Mouse (Mus musculus): ENCODE measurements around the gene Hilpda.

DNA sequence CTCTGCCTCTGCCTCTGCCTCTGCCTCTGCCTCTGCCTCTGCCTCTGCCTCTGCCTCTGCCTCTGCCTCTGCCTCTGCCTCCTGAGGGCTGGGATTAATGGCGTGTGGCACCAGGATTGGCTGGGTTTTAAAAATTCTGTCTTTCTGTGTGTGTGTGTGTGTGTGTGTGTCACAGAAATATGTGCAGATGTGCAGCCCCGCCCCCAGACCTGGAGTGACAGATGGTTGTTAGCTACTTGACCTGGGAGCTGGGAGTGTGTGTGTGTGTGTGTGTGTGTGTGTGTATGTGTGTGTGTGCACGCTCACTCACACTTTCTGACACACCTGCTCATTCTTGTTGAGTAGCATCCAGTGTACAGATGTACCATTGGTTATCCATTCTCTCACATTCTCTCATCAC, 38.6 kb upstream of the Hilpda start:
- TF ChIP-seq GATA1 (IDR thresholded peaks at IDR 0.05; ENCODE audit: low read length), result no peak
- no peak for TF ChIP-seq TAL1 (IDR thresholded peaks at IDR 0.05; ENCODE audit: low read length)
